Mouse (Mus musculus) cerebellum, adult 2 months (tissue): ENCODE data around the gene Guca2b. TPM values are rescaled to one million over a fixed set of nuclear protein-coding genes. Genes with fewer than 3 reads are reported as not detected.

Experiments used
- DNase-seq, 2 experiments: peaks; one replicate each; pipeline ENCODE4 v3.0.0; 2021
- H3K27ac ChIP-seq: fragments of 200-500 bp; 2 replicates; pipeline ENCODE4 v1.5.1; 2012; ENCODE audit warnings: low read length, control low read depth, inconsistent platforms; ENCODE audit not compliant: insufficient read depth
- H3K27me3 ChIP-seq: fragments of 200-500 bp; 2 replicates; pipeline ENCODE4 v1.6.1; 2012; ENCODE audit warnings: inconsistent platforms, mild to moderate bottlenecking, low read length, moderate library complexity; ENCODE audit not compliant: control insufficient read depth, insufficient read depth
- H3K4me1 ChIP-seq: fragments of 200-500 bp; 2 replicates; pipeline ENCODE4 v1.6.1; 2011; ENCODE audit warnings: low read length; ENCODE audit not compliant: control insufficient read depth, insufficient read depth
- H3K4me3 ChIP-seq: fragments of 200-500 bp; replicated peaks from 2 replicates; pipeline ENCODE3; 2011; ENCODE audit warnings: mild to moderate bottlenecking, low read depth, low read length, control low read depth; ENCODE audit not compliant: insufficient read depth
- CTCF ChIP-seq: fragments of 200-500 bp; IDR thresholded peaks from 2 replicates; pipeline ENCODE4 v1.5.1; 2011; ENCODE audit warnings: low read depth, mild to moderate bottlenecking, control low read depth, low read length, moderate library complexity, borderline replicate concordance; ENCODE audit not compliant: insufficient read depth
- POLR2A ChIP-seq: fragments of 200-500 bp; IDR thresholded peaks from 2 replicates; pipeline ENCODE4 v1.6.1; 2011; ENCODE audit warnings: low read length, control low read depth, borderline replicate concordance; ENCODE audit not compliant: insufficient read depth
- WGBS: fragments of 180-500 bp; shearing (Covaris S2); methylation state at CpG from one replicate; pipeline ENCODE4 v1.1.7; 2018; 5-methylcytosine and 5-hydroxymethylcytosine counted together
- polyA plus RNA-seq: library from polyadenylated mRNA; depleted of rRNA; stranded (reverse); fragments of >200 nt; gene quantifications from 2 replicates; pipeline ENCODE4 v1.2.3, GENCODE M21; 2012

Gene Guca2b
- polyA plus RNA-seq, 1 experiment, result not detected

GRCm38 (mm10) chr4:119638656-119639055 is 20.1 kb downstream of the Guca2b start:
- H3K27ac ChIP-seq, result no peak overlapping the region
- no peaks in the 10 kb centered on the region; the same call in 1 of the 2 replicates for H3K4me1 ChIP-seq
- TF ChIP-seq CTCF (no peak), POLR2A (no peak)
- H3K27me3 ChIP-seq, result no peaks in the 10 kb centered on the region
- 73% methylated on average over 11 of the region's 11 CpGs for WGBS
- DNase-seq, result no peak
- no peak overlapping the region for H3K4me3 ChIP-seq

GRCm38 (mm10) chr4:119637946-119638345 is 20.8 kb downstream of the Guca2b start:
- Histone ChIP-seq H3K4me1 (peaks cover 5% of the 10 kb centered on the region), H3K27me3 (no peaks in the 10 kb centered on the region), H3K4me3 (no peak overlapping the region), H3K27ac (no peak overlapping the region)
- 81% methylated on average over 6 of the region's 6 CpGs for WGBS
- DNase-seq, result no peak
- TF ChIP-seq CTCF (no peak), POLR2A (no peak)

GRCm38 (mm10) chr4:119637176-119637845 is 21.4 kb downstream of the Guca2b start, which contains the start of gene Guca2a:
Gene Guca2a, plus strand, starts transcription at chr4:119637704.
- Histone ChIP-seq H3K4me3 (no peak within 1 kb of the TSS), H3K27ac (no peak within 1 kb of the TSS), H3K4me1 (peaks cover 11% of the 10 kb centered on the region), H3K27me3 (no peaks in the 10 kb centered on the region)
- WGBS, result 73% methylated on average over 4 of the region's 4 CpGs
- no peak for DNase-seq
- no peak for TF ChIP-seq POLR2A

- TF ChIP-seq POLR2A (no peak), CTCF (no peak)
- Histone ChIP-seq H3K27me3 (no peaks in the 10 kb centered on the region), H3K4me3 (no peak overlapping the region), H3K27ac (no peak overlapping the region), H3K4me1 (peaks cover 12% of the 10 kb centered on the region)
- 84% methylated on average over 7 of the region's 7 CpGs for WGBS
- DNase-seq, result no peak
These were observed 22.0 kb downstream of the Guca2b start for GRCm38 (mm10) chr4:119636731-119637130.

GRCm38 (mm10) chr4:119635686-119636085 is 23.1 kb downstream of the Guca2b start:
- H3K4me1 ChIP-seq, result peaks cover 17% of the 10 kb centered on the region
- DNase-seq, result no peak
- TF ChIP-seq POLR2A, result no peak
- TF ChIP-seq CTCF, result no peak
- 89% methylated on average over 8 of the region's 8 CpGs for WGBS
- H3K27me3 ChIP-seq, result no peaks in the 10 kb centered on the region
- no peak overlapping the region for H3K4me3 ChIP-seq
- H3K27ac ChIP-seq, result no peak overlapping the region

GRCm38 (mm10) chr4:119634908-119635660 is 23.7 kb downstream of the Guca2b start:
- no peak for DNase-seq
- H3K27me3 ChIP-seq, result no peaks in the 10 kb centered on the region
- no peak overlapping the region for H3K4me3 ChIP-seq
- H3K27ac ChIP-seq, result no peak overlapping the region
- peaks cover 17% of the 10 kb centered on the region for H3K4me1 ChIP-seq
- TF ChIP-seq CTCF (no peak; the same call in 1 of the 2 replicates), POLR2A (no peak)
- 70% methylated on average over 6 of the region's 6 CpGs for WGBS

GRCm38 (mm10) chr4:119633948-119634347 is 24.8 kb downstream of the Guca2b start:
- no peak overlapping the region for H3K27ac ChIP-seq
- H3K4me1 ChIP-seq, result peaks cover 17% of the 10 kb centered on the region
- H3K27me3 ChIP-seq, result no peaks in the 10 kb centered on the region
- TF ChIP-seq POLR2A, result no peak
- TF ChIP-seq CTCF, result no peak
- no peak overlapping the region for H3K4me3 ChIP-seq
- 53% methylated on average over 3 of the region's 3 CpGs for WGBS
- DNase-seq, result no peak

- Histone ChIP-seq H3K27ac (no peak overlapping the region), H3K4me3 (no peak overlapping the region), H3K27me3 (no peaks in the 10 kb centered on the region), H3K4me1 (peaks cover 17% of the 10 kb centered on the region)
- DNase-seq, result no peak
- WGBS, result 22% methylated on average over 7 of the region's 7 CpGs
- TF ChIP-seq CTCF (no peak), POLR2A (no peak)
These were observed 25.4 kb downstream of the Guca2b start for GRCm38 (mm10) chr4:119633342-119633741.

GRCm38 (mm10) chr4:119632721-119633120 is 26.0 kb downstream of the Guca2b start:
- no peak overlapping the region for H3K27ac ChIP-seq
- H3K4me1 ChIP-seq, result peaks cover 17% of the 10 kb centered on the region
- no peak for DNase-seq
- TF ChIP-seq POLR2A, result no peak
- no peaks in the 10 kb centered on the region for H3K27me3 ChIP-seq
- 40% methylated on average over 7 of the region's 7 CpGs for WGBS
- H3K4me3 ChIP-seq, result no peak overlapping the region
